14 mouse cellular contexts compared by ENCODE assay signal in the genomic region with DNA sequence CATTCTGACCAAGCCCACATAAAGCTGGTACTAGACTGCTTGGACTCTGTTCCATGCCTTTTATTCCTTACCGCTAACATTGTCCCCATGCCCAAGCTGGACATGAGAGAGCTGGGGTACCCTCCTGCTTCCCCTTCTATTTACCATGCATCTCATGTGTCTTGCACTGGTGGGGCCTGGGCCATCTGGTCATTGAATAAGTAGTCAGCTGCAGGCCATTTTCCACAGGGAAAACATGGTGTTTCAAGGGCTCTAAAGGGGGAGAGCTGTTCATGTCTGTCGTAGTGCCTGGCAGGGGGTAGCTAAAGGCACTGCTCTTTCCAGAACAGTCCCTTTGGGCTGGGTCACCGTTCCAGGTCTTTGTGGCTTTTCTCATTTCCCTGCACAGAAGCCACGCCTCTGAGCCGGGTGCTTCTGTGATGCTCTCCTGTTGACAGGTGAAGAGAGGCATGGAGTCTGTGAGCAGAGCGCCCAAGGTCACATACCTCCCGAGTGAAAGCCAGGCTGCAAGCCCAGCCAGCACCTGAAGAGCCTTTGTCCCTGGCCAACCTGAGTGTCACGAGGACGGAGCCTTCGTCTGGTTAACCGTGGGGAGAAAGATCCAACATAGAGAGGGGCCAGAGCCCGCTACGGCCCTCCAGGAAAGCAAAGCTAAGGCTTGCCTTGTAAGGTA.
DNase-seq lines count a peak whose midpoint lies in the region; ATAC-seq and TF ChIP-seq lines count a peak whose summit lies in the region.
"Had no signal": no experiment of that assay in that cellular context is flagged by ENCODE, and none has a peak within 500 bp of the region (broad histone marks: within the 10 kb centered on the region; RNA-seq: fewer than 3 reads in every experiment).

No protein-coding gene starts in this region.

- intact Hi-C loops in heart, postnatal 25 days (cut with DNase I), result no loop called here

- peaks cover 23% of the 10 kb centered on the region; the same call in 1 of the 2 replicates for H3K4me1 ChIP-seq in heart, embryonic 10.5 days
- 0 out of 2 replicates have a peak, but pooled peaks cover 4% of the 10 kb centered on the region for H3K4me1 ChIP-seq in lung, postnatal 0 days (ENCODE audit: insufficient read depth, low read depth, low read length)
- H3K4me1 ChIP-seq in heart, postnatal 0 days (ENCODE audit: control insufficient read depth, insufficient read depth), result peaks cover 38% of the 10 kb centered on the region
- H3K4me1 ChIP-seq: intestine, embryonic 15.5 days had no signal

- no peaks in the 10 kb centered on the region for H3K36me3 ChIP-seq in heart, embryonic 10.5 days
- H3K36me3 ChIP-seq in lung, postnatal 0 days (ENCODE audit: insufficient read depth, low read length), result no peaks in the 10 kb centered on the region
- no peaks in the 10 kb centered on the region for H3K36me3 ChIP-seq in heart, postnatal 0 days (replicated peaks; ENCODE audit: control insufficient read depth, insufficient read depth, low read length)
- H3K36me3 ChIP-seq: intestine, embryonic 15.5 days; limb, embryonic 15.5 days had no signal

- peak; percentile 60 for ATAC-seq in lung, postnatal 0 days
- ATAC-seq in heart, postnatal 0 days (ENCODE audit: insufficient read depth, low read depth), result peak; percentile 67
- ATAC-seq in CD4-positive, CD25-positive, alpha-beta regulatory T cell, adult 4 months, result no peak
- ATAC-seq: intestine, embryonic 15.5 days had no signal

- no peak for DNase-seq in heart, embryonic 10.5 days (ENCODE audit: low spot score)
- no peak for DNase-seq in heart, postnatal 25 days (ENCODE audit: low spot score)
- DNase-seq in lung, postnatal 0 days (ENCODE audit: low spot score), result no peak
- DNase-seq in lung, postnatal 14 days, result no peak
- peak; percentile 55 for DNase-seq in cerebellum, adult 9-10 months
- DNase-seq in heart, postnatal 0 days (ENCODE audit: low spot score), result peak; percentile 56
- DNase-seq: adrenal gland, adult 2 months; gastrocnemius, postnatal 36 days; lung, postnatal 10 days; right cerebral cortex, postnatal 4 days; thymus, postnatal 4 days had no signal

- H3K4me3 ChIP-seq in heart, embryonic 10.5 days, result no peak overlapping the region
- H3K4me3 ChIP-seq in lung, postnatal 0 days (ENCODE audit: low read depth, low read length), result no peak overlapping the region
- no peak overlapping the region for H3K4me3 ChIP-seq in heart, postnatal 0 days (ENCODE audit: low read depth, low read length)
- H3K4me3 ChIP-seq: intestine, embryonic 15.5 days; limb, embryonic 15.5 days had no signal

- no peak for TF ChIP-seq EP300 in lung, postnatal 0 days (IDR thresholded peaks at IDR 0.05)
- no peak for TF ChIP-seq EP300 in heart, postnatal 0 days (IDR thresholded peaks at IDR 0.05; ENCODE audit: low read depth)

- no peak overlapping the region for H3K4me2 ChIP-seq in lung, postnatal 0 days (replicated peaks; ENCODE audit: low read depth, low read length)
- no peak overlapping the region for H3K4me2 ChIP-seq in heart, postnatal 0 days (ENCODE audit: low read depth, low read length)
- H3K4me2 ChIP-seq: intestine, embryonic 15.5 days; limb, embryonic 15.5 days had no signal

- WGBS in heart, embryonic 10.5 days, result 67% methylated on average over 13 of the region's 13 CpGs
- 70% methylated on average over 13 of the region's 13 CpGs for WGBS in lung, postnatal 0 days
- 55% methylated on average over 13 of the region's 13 CpGs for WGBS in heart, postnatal 0 days

- no peak for TF ChIP-seq CTCF in lung, postnatal 0 days (IDR thresholded peaks at IDR 0.05)
- no peak for TF ChIP-seq CTCF in heart, postnatal 0 days (IDR thresholded peaks at IDR 0.05; ENCODE audit: low read depth)

- H3K9ac ChIP-seq in lung, postnatal 0 days (replicated peaks; ENCODE audit: low read depth), result no peak overlapping the region
- peak overlapping the region; percentile 17; the same call in 1 of the 2 replicates for H3K9ac ChIP-seq in heart, postnatal 0 days (replicated peaks; ENCODE audit: low read depth, low read length)
- H3K9ac ChIP-seq: intestine, embryonic 15.5 days; limb, embryonic 15.5 days had no signal

- no peaks in the 10 kb centered on the region for H3K27me3 ChIP-seq in heart, embryonic 10.5 days (ENCODE audit: insufficient read depth, poor library complexity, severe bottlenecking)
- no peaks in the 10 kb centered on the region for H3K27me3 ChIP-seq in lung, postnatal 0 days (replicated peaks; ENCODE audit: insufficient read depth, low read length)
- no peaks in the 10 kb centered on the region for H3K27me3 ChIP-seq in heart, postnatal 0 days (ENCODE audit: control insufficient read depth, insufficient read depth, low read length)
- H3K27me3 ChIP-seq: intestine, embryonic 15.5 days had no signal

- peak overlapping the region; percentile 74 for H3K27ac ChIP-seq in heart, embryonic 10.5 days
- H3K27ac ChIP-seq in lung, postnatal 0 days (ENCODE audit: low read length), result peak overlapping the region; percentile 70
- peak overlapping the region; percentile 92 for H3K27ac ChIP-seq in heart, postnatal 0 days (ENCODE audit: low read depth)
- H3K27ac ChIP-seq: intestine, embryonic 15.5 days had no signal

- no peaks in the 10 kb centered on the region for H3K9me3 ChIP-seq in heart, embryonic 10.5 days
- H3K9me3 ChIP-seq in lung, postnatal 0 days (ENCODE audit: low read length), result no peaks in the 10 kb centered on the region
- H3K9me3 ChIP-seq in heart, postnatal 0 days (replicated peaks; ENCODE audit: control insufficient read depth, low read length), result no peaks in the 10 kb centered on the region
- H3K9me3 ChIP-seq: intestine, embryonic 15.5 days; limb, embryonic 15.5 days had no signal

Comparison
In these comparisons a context has a peak if more than half of its experiments do, and no peak if none do; other contexts are left out.
1. DNase-seq: peak in cerebellum, adult 9-10 months (single experiment) and heart, postnatal 0 days (single experiment); none in heart, embryonic 10.5 days (single experiment), heart, postnatal 25 days (single experiment), lung, postnatal 0 days (single experiment) and lung, postnatal 14 days (single experiment).
2. Peak in every context shown above with its lines, with median percentiles within 50 percentile points of each other: H3K27ac ChIP-seq.